Mouse (Mus musculus): ENCODE results near the gene Hist1h4h.
A peak's percentile ranks its signal among the peaks of the same experiment; 100 is the strongest.

DNA sequence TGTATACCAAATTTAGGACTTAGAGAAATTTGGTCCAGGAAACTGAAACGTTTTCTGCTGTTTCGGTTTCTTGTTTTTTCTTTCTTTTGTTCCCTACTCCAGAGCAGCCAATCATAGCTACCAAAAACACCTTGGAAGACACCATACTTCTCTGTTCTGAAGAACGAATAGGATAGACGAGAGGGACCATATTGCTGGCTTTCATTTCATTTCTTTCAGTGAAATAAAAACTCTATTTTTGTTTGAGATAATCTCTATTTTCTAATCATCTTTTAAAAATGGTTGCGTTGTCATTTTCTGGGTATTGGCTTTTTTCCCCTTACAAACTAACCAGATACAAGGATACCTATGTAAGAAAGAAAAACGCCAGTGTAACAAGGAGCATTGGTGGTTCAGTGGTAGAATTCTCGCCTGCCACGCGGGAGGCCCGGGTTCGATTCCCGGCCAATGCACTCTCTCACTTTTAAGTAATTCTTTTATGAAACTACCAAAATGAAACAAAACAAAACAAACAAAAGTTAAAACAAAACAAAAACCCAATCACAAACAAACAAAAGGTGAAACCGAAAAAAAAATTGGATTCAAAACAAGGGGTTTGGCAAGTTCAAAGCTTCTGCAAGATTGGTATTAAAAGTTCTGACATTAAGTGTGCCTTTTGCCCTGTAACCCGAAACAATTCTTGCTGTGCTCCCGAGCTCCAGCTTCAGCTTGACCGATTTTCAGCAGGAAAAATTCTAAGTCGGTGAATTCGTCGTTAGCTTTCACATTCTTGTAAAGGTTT lies 13.8 kb upstream of the Hist1h4h start:
- TF ChIP-seq CTCF (IDR thresholded peaks at IDR 0.05): no peak
- 0 out of 2 replicates have a peak, but pooled peaks have one; percentile 65 for TF ChIP-seq EP300 (IDR thresholded peaks at IDR 0.05; ENCODE audit: insufficient read depth, low read depth, low read length)
- no peak for TF ChIP-seq POLR2A (IDR thresholded peaks at IDR 0.05; ENCODE audit: insufficient read depth, low read depth, low read length)
